Mouse (Mus musculus) stomach, embryonic 14.5 days (tissue): ENCODE measurements around the gene E4f1. TPM values are rescaled to one million over a fixed set of nuclear protein-coding genes. Genes with fewer than 3 reads are reported as not detected.

Experiments used
- ATAC-seq: fragments of 200-750 bp; cut with Nextera tagmentation; 2 replicates; pipeline ENCODE4 v1.8.0; 2017; ENCODE audit warnings: low read depth, moderate TSS enrichment; ENCODE audit not compliant: insufficient number of reproducible peaks, insufficient read depth, low FRiP score
- H3K27ac ChIP-seq: fragments of 300-500 bp; sonication (generic); 2 replicates; pipeline ENCODE4 v1.5.1; 2014; ENCODE audit warnings: mild to moderate bottlenecking, low read length, moderate library complexity, mixed read lengths
- H3K27me3 ChIP-seq: fragments of 300-500 bp; sonication (generic); 2 replicates; pipeline ENCODE4 v1.6.1; 2014; ENCODE audit warnings: low read length, control low read depth, mixed read lengths; ENCODE audit not compliant: control insufficient read depth, insufficient read depth
- H3K36me3 ChIP-seq: fragments of 300-500 bp; sonication (generic); 2 replicates; pipeline ENCODE4 v1.6.1; 2014; ENCODE audit warnings: mild to moderate bottlenecking, control low read depth, low read length, moderate library complexity, mixed read lengths; ENCODE audit not compliant: control insufficient read depth, insufficient read depth
- H3K4me1 ChIP-seq: fragments of 300-500 bp; sonication (generic); 2 replicates; pipeline ENCODE4 v1.6.1; 2014; ENCODE audit warnings: low read length, control low read depth, mixed read lengths; ENCODE audit not compliant: control insufficient read depth, insufficient read depth
- H3K4me2 ChIP-seq: fragments of 300-500 bp; sonication (generic); replicated peaks from 2 replicates; pipeline ENCODE4 v1.6.1; 2014; ENCODE audit warnings: low read depth, low read length, control low read depth
- H3K4me3 ChIP-seq: fragments of 300-500 bp; sonication (generic); 2 replicates; pipeline ENCODE4 v1.5.1; 2014; ENCODE audit warnings: low read depth, low read length, control low read depth
- H3K9ac ChIP-seq: fragments of 300-500 bp; sonication (generic); replicated peaks from 2 replicates; pipeline ENCODE4 v1.6.1; 2014; ENCODE audit warnings: low read depth, mild to moderate bottlenecking, control low read depth, low read length, moderate library complexity, mixed read lengths
- H3K9me3 ChIP-seq: fragments of 300-500 bp; sonication (generic); 2 replicates; pipeline ENCODE4 v1.6.1; 2016; ENCODE audit warnings: low read depth, low read length, control low read depth; ENCODE audit not compliant: control insufficient read depth
- WGBS: fragments of 180-500 bp; shearing (Covaris S2); extraction: QIAGEN DNeasy Blood & Tissue Kit; methylation state at CpG from one replicate; pipeline ENCODE4 v1.1.7; 2014; 5-methylcytosine and 5-hydroxymethylcytosine counted together
- polyA plus RNA-seq: library from polyadenylated mRNA; unstranded; fragments of >200 nt; fragmentation: Nextera tagmentation; extraction: Ambion mirVana; gene quantifications from 2 replicates; pipeline ENCODE4 v1.2.1, GENCODE M21; 2014

E4f1 gene
- polyA plus RNA-seq, 1 experiment from 2014 or later: 28.5 TPM

DNA sequence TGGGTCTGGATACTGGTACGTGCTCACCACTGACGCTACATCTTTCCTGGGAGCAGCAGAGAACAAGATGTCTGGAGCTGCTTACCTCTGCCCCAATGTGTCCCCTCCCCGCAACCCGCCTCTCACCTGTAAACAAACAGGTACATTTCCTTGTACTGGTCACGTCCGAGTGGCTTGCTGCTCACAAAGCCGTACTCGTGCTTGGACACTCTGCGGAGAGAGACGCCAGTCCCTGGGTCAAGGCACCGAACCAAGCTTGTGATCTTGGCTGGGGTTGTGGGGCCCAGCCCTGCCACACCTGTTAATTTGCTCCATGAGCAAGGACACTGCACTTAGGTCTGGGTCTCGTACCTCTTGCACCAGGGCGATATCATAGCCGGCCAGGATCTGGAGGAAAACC is 28.0 kb downstream of the E4f1 start:
- WGBS: 84% methylated on average over 14 of the region's 14 CpGs
- ATAC-seq: no peak
- Histone ChIP-seq H3K27me3 (no peaks in the 10 kb centered on the region), H3K27ac (no peak overlapping the region), H3K4me1 (no peaks in the 10 kb centered on the region), H3K4me3 (no peak overlapping the region), H3K4me2 (no peak overlapping the region), H3K9me3 (no peaks in the 10 kb centered on the region), H3K9ac (no peak overlapping the region), H3K36me3 (peaks cover 68% of the 10 kb centered on the region)

DNA sequence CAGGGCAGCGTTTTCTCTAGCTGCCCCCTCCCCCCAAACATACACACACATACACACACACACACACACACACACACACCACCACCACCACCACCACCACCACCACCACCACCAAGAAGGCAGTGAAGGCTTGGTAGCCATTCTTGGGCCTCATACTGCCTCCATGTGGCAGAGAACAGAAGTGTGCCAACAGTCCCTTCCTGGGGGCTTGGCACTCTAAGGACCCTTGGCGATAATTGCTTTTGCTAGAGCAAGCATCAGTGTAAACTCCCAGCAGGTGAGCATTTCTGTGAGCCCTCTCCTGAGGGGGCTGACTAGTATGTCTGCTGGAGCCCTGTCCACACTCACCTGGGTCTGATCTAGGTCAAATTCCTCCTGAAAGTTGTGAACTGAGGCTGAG is 29.0 kb downstream of the E4f1 start:
- no peak for ATAC-seq
- Histone ChIP-seq H3K27me3 (no peaks in the 10 kb centered on the region), H3K4me3 (no peak overlapping the region), H3K9ac (no peak overlapping the region), H3K36me3 (peaks cover 61% of the 10 kb centered on the region), H3K27ac (no peak overlapping the region), H3K4me1 (no peaks in the 10 kb centered on the region), H3K4me2 (no peak overlapping the region), H3K9me3 (no peaks in the 10 kb centered on the region)
- 56% methylated on average over 2 of the region's 2 CpGs for WGBS

DNA sequence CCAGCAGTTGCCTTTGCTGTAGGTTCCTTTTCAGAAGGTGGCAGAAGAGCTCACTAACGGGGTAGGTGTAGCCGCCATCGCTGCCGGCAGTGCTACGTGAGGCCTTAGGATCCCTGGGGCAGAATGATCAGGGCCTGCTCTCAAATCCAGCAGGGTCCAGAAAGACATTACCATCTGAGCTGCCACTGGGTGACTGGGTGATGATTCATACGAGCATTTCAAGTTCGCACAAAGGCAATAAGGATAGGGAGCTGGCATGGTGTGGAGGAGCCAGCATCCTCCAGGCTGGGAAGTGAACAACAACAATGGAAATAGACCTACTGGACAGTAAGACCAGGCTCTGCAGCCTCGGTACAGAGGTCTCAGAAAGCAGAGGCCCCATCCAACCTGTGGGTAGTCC is 29.7 kb downstream of the E4f1 start:
- no peaks in the 10 kb centered on the region for H3K9me3 ChIP-seq
- no peak overlapping the region for H3K4me2 ChIP-seq
- H3K27ac ChIP-seq: no peak overlapping the region
- no peak overlapping the region for H3K9ac ChIP-seq
- no peak overlapping the region for H3K4me3 ChIP-seq
- no peaks in the 10 kb centered on the region for H3K4me1 ChIP-seq
- no peak for ATAC-seq
- WGBS: 89% methylated on average over 8 of the region's 8 CpGs
- H3K27me3 ChIP-seq: no peaks in the 10 kb centered on the region
- H3K36me3 ChIP-seq: peaks cover 57% of the 10 kb centered on the region

DNA sequence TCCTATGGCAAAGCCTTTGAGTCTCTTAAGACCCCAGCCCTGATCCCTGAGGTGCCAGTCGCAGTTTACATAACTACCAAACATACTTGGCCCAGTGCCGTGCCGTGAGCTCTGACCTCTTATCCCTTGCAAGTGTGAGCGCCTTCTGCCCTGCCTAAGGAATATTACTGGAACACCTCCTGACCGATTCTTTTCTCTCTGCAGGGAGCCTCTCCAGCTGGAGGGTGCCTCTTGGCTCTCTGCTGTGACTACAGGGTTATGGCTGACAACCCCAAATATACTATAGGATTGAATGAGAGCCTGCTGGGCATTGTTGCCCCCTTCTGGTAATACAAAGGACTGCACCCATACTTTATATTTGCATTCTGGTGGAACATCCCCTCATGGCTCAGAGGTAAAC is 33.1 kb downstream of the E4f1 start:
- Histone ChIP-seq H3K9me3 (no peaks in the 10 kb centered on the region), H3K4me2 (no peak overlapping the region), H3K36me3 (peaks cover 43% of the 10 kb centered on the region), H3K27ac (no peak overlapping the region), H3K9ac (no peak overlapping the region), H3K27me3 (no peaks in the 10 kb centered on the region), H3K4me1 (no peaks in the 10 kb centered on the region), H3K4me3 (no peak overlapping the region)
- 0 out of 2 replicates have a peak, but pooled peaks have one; percentile 28 for ATAC-seq
- WGBS: 73% methylated on average over 5 of the region's 5 CpGs

DNA sequence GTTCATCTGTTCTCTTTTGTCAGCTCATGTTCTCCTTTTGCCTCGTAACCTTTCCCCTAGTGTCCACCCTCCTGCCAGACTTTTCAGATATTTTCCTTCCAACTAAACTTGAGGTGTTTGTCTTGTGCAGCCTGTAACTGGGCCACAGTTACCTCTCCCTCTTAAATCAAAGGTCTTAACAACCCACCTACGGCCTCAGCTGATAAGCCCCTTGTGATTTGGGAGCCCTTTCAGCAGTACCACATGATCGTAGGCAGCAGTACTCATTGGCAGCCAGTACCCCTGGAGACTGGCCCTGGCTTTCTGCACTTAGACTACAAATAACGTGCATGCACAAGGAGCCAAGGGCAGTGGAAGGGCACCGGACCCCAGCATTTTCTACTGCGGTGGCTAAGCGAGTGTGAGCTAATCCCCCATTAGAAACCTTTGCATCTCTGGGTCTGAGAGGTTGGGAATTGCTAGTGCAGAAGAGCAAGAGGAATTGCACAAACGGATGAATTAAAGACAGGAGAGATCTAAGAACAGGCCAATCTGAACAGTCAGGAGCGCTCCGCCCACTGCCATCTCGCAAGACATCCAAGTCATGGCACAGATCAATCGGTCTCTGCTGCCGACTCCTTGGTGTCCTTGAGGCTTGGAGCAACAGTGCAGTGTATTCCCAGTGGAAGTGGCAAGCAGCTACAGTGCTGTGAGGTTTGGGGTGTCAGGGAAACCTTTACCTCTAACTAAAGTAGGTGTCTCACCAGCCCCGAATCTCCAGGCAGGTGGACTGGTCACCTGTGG is 40.7 kb downstream of the E4f1 start:
- 82% methylated on average over 14 of the region's 14 CpGs for WGBS
- Histone ChIP-seq H3K9me3 (no peaks in the 10 kb centered on the region), H3K9ac (no peak overlapping the region), H3K4me3 (no peak overlapping the region), H3K27ac (no peak overlapping the region), H3K36me3 (peaks cover 8% of the 10 kb centered on the region), H3K27me3 (no peaks in the 10 kb centered on the region), H3K4me2 (no peak overlapping the region), H3K4me1 (peaks cover 3% of the 10 kb centered on the region; the same call in 1 of the 2 replicates)
- peak; percentile 47; the same call in 1 of the 2 replicates for ATAC-seq

DNA sequence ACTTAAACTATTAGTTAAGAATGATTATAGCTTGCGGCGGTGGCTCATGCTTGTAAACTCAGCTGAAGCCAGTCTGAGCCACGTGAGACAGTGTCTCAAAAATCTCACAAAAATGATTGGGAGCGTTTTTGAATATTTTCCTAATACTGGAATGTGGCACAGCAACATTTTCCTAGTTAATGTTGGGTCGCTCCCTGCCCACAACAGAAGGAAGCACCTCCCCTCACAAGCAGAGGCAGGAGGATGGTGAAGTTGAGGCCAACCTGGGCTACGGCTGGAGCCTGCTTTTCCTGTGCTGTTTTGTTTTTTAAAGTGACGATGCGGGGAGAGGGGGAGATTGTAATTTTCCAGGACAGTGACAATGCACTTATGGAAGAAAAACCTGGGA is 42.9 kb downstream of the E4f1 start:
- peak overlapping the region; percentile 95 for H3K27ac ChIP-seq
- WGBS: 2% methylated on average over 8 of the region's 8 CpGs
- peak overlapping the region; percentile 94; the same call in 1 of the 2 replicates for H3K9ac ChIP-seq
- H3K9me3 ChIP-seq: no peaks in the 10 kb centered on the region
- ATAC-seq: no peak
- peak overlapping the region; percentile 75 for H3K4me3 ChIP-seq
- H3K27me3 ChIP-seq: no peaks in the 10 kb centered on the region
- H3K36me3 ChIP-seq: peaks cover 27% of the 10 kb centered on the region
- H3K4me1 ChIP-seq: peaks cover 3% of the 10 kb centered on the region; the same call in 1 of the 2 replicates
- H3K4me2 ChIP-seq: peak overlapping the region; percentile 55

DNA sequence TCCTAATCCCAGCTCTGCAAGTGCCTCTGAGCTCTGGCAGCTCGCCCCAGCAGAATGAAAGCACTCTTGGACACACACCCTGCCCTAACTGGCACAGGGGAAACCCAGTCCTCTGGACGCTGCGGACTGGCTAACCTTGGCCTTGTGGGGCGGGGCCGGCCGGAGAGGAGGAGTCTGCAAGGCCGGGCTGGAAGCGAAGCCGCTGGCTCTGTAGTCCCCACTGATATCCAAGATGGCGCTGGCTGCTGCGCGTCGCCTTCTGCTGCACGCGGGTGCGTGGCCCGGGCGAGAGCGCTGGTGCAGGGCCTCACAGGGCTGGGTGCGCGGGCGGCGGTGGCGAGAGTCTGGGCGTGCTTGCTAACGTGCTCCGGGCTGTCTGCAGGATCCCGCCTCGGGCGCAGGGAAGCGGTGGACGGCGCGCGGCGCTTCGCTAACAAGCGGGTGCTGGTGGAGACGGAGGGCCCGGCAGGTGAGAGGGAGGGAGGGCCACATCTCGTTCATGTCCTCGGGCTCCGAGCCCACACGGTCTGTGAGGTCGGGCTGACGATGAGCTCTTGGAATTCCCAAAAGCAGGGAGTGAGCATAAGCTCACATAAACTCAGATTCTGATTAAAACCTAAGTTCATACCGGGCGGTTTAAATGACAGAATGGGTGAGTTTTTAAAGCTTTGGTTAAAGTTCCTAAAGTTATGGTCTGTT is 43.5 kb downstream of the E4f1 start, which contains the start of gene Eci1:
Eci1 (plus strand) TSS at position 171 of the 699 bp plus-strand sequence.
- no peaks in the 10 kb centered on the region for H3K27me3 ChIP-seq
- H3K36me3 ChIP-seq: peaks cover 32% of the 10 kb centered on the region
- H3K9me3 ChIP-seq: no peaks in the 10 kb centered on the region
- peak within 1 kb of the TSS; percentile 55 for H3K4me2 ChIP-seq
- peak; percentile 96 for ATAC-seq
- H3K4me1 ChIP-seq: peaks cover 3% of the 10 kb centered on the region; the same call in 1 of the 2 replicates
- H3K27ac ChIP-seq: peak within 1 kb of the TSS; percentile 95
- H3K4me3 ChIP-seq: peak within 1 kb of the TSS; percentile 75
- peak within 1 kb of the TSS; percentile 94 for H3K9ac ChIP-seq
- under 1% methylated on average over 48 of the region's 48 CpGs for WGBS

DNA sequence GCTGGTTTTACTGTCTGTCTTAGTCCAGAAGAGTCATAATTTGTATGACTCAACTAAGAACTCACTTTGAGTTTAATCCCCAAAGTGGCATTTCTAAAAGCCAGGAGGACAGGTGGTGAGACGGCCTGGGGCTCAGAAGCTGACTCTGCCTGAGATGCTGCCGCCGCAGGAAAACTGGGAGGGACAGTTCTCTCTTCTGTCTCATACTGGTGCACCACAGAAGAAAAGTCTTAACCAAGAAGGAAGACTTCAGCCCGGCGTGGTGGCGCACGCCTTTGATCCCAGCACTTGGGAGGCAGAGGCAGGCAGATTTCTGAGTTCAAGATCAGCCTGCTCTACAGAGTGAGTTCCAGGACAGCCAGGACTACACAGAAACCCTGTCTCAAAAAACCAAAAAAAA is 44.2 kb downstream of the E4f1 start:
- no peaks in the 10 kb centered on the region for H3K9me3 ChIP-seq
- H3K27ac ChIP-seq: no peak overlapping the region; the same call in 1 of the 2 replicates
- H3K27me3 ChIP-seq: no peaks in the 10 kb centered on the region
- no peak overlapping the region for H3K4me2 ChIP-seq
- WGBS: 93% methylated on average over 7 of the region's 7 CpGs
- H3K4me1 ChIP-seq: peaks cover 3% of the 10 kb centered on the region; the same call in 1 of the 2 replicates
- no peak for ATAC-seq
- H3K4me3 ChIP-seq: 0 out of 2 replicates have a peak overlapping the region, but pooled peaks have one; percentile 75
- H3K36me3 ChIP-seq: peaks cover 39% of the 10 kb centered on the region
- no peak overlapping the region for H3K9ac ChIP-seq
